Mouse (Mus musculus) liver, embryonic 13.5 days (tissue): Measurements from ENCODE around the gene Hspbap1. TPM values are rescaled to one million over a fixed set of nuclear protein-coding genes. Genes with fewer than 3 reads are reported as not detected.

Experiments used
- ATAC-seq: fragments of 200-750 bp; cut with Nextera tagmentation; 2 replicates; pipeline ENCODE4 v1.8.0; 2017; ENCODE audit warnings: low read depth, mild to moderate bottlenecking, moderate number of reproducible peaks, moderate library complexity
- DNase-seq: peaks from one replicate; pipeline ENCODE4 v3.0.0; 2022
- H3K27ac ChIP-seq: fragments of 300-500 bp; sonication (generic); 2 replicates; pipeline ENCODE4 v1.5.1; 2015; ENCODE audit warnings: moderate library complexity, mild to moderate bottlenecking, inconsistent platforms
- H3K27me3 ChIP-seq: fragments of 300-500 bp; sonication (generic); 2 replicates; pipeline ENCODE4 v1.6.1; 2015; ENCODE audit warnings: mild to moderate bottlenecking, inconsistent platforms
- H3K36me3 ChIP-seq: fragments of 300-500 bp; sonication (generic); 2 replicates; pipeline ENCODE4 v1.6.1; 2015; ENCODE audit warnings: mild to moderate bottlenecking, inconsistent platforms
- H3K4me1 ChIP-seq: fragments of 300-500 bp; sonication (generic); replicated peaks from 2 replicates; pipeline ENCODE4 v1.6.1; 2015; ENCODE audit warnings: inconsistent platforms
- H3K4me2 ChIP-seq: fragments of 300-500 bp; sonication (generic); 2 replicates; pipeline ENCODE4 v1.6.1; 2015; ENCODE audit warnings: inconsistent platforms, mild to moderate bottlenecking, moderate library complexity
- H3K4me3 ChIP-seq: fragments of 300-500 bp; sonication (generic); replicated peaks from 2 replicates; pipeline ENCODE4 v1.5.1; 2015; ENCODE audit warnings: mild to moderate bottlenecking, inconsistent platforms
- H3K9ac ChIP-seq: fragments of 300-500 bp; sonication (generic); 2 replicates; pipeline ENCODE4 v1.6.1; 2015; ENCODE audit warnings: mild to moderate bottlenecking, inconsistent platforms
- H3K9me3 ChIP-seq: fragments of 300-500 bp; sonication (generic); replicated peaks from 2 replicates; pipeline ENCODE4 v1.6.1; 2016; ENCODE audit warnings: inconsistent platforms
- WGBS: fragments of 180-500 bp; shearing (Covaris S2); methylation state at CpG from one replicate; pipeline ENCODE4 v1.1.7; 2015; ENCODE audit not compliant: insufficient replicate concordance; 5-methylcytosine and 5-hydroxymethylcytosine counted together
- polyA plus RNA-seq: library from polyadenylated mRNA; unstranded; fragments of >200 nt; fragmentation: Nextera tagmentation; extraction: Ambion mirVana; gene quantifications from 2 replicates; pipeline ENCODE4 v1.2.1, GENCODE M21; 2015

Gene Hspbap1
- polyA plus RNA-seq, 1 experiment from 2014 or later, result 20.2 TPM

DNA sequence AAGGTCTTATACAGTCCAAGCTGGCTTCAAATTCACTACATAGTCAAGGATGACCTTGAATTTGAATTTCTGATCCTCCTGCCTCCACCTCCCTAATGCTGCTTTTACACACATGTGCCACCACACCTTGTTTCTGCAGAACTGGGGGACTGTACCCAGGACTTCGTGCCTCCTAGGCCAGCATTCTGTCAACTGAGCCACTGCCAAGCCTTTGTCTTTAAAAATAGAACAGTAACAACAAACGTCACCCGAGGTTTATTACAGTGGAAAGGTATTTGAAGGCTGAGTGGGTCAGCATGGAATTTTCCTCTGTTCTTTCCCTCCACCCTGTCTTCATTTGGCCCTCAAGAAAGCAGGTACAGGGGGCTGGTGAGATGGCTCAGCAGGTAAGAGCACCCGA, 85.7 kb downstream of the Hspbap1 start:
- DNase-seq (no peak), ATAC-seq (no peak)
- no peaks in the 10 kb centered on the region for H3K36me3 ChIP-seq
- no peaks in the 10 kb centered on the region for H3K27me3 ChIP-seq
- H3K4me3 ChIP-seq, result no peak overlapping the region
- no peak overlapping the region for H3K27ac ChIP-seq
- 75% methylated on average over 4 of the region's 4 CpGs for WGBS
- no peak overlapping the region for H3K9ac ChIP-seq
- H3K4me1 ChIP-seq, result peaks cover 30% of the 10 kb centered on the region
- H3K4me2 ChIP-seq, result no peak overlapping the region
- H3K9me3 ChIP-seq, result no peaks in the 10 kb centered on the region

DNA sequence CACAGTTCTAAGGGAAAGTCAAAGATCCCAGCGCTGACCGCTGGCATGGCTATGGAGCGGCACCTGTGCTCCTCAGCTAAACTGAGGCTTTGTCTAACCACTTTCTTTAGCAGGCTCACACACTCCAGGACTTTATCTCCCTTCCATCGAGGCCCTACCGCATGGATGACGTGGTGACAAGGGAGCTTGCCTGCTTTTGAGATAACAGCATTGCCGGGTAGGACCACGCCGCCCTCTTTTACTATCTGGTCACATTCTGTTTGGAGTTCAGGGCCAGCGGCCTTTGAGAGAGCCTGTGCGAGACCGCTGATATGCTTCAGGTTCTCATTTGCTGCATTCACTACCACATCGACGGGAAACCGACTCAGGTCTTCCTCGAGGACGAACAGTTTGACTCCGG, 86.6 kb downstream of the Hspbap1 start:
- Histone ChIP-seq H3K4me3 (peak overlapping the region; percentile 4), H3K4me1 (peaks cover 30% of the 10 kb centered on the region), H3K36me3 (0 out of 2 replicates have a peak, but pooled peaks cover 2% of the 10 kb centered on the region), H3K27ac (peak overlapping the region; percentile 72), H3K4me2 (peak overlapping the region; percentile 55), H3K27me3 (no peaks in the 10 kb centered on the region), H3K9me3 (no peaks in the 10 kb centered on the region), H3K9ac (peak overlapping the region; percentile 55; the same call in 1 of the 2 replicates)
- 26% methylated on average over 18 of the region's 18 CpGs for WGBS
- DNase-seq (peak; percentile 79), ATAC-seq (peak; percentile 99)

DNA sequence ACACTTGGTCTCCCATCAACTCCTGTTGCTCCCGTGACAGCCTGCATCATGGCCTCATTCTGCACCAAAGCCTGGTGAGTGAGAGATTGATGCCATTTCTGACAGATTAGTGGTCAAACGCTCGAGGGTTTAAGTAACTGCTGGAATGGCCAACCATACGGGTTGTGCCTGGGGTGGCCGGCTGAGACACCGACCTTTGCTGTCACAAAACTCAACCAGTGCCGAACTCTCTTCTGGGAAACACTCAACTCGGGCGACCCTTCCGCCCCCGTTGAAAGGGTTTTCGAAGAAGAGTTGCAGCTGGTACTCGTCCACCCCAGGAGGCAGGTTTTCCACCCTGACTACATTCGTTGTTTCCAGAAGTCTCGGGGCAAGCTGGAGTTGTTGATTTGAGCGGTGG, 90.1 kb downstream of the Hspbap1 start:
- Histone ChIP-seq H3K4me3 (no peak overlapping the region), H3K9me3 (no peaks in the 10 kb centered on the region), H3K4me1 (peaks cover 30% of the 10 kb centered on the region), H3K27me3 (0 out of 2 replicates have a peak, but pooled peaks cover 3% of the 10 kb centered on the region), H3K4me2 (no peak overlapping the region), H3K9ac (no peak overlapping the region), H3K27ac (no peak overlapping the region), H3K36me3 (0 out of 2 replicates have a peak, but pooled peaks cover 3% of the 10 kb centered on the region)
- DNase-seq, result no peak
- ATAC-seq, result no peak
- 74% methylated on average over 16 of the region's 16 CpGs for WGBS

DNA sequence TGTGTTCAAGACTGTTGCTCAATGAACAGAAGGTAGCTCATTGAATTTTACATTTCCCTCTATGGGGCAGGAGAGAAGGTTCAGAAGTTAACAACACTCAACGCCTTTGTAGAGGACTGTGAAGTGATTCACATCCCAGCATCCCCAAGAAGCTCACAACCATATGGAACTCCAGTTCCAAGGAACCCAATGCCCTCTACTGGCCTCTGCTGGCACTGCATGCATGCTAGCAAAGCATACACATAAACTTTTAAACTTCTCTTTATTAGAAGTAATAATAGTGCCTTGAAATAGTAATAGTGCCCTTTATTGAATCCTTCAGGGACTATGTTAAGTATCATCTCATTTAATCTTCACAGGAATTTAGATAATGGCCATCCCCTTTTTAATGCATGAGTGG, 91.9 kb downstream of the Hspbap1 start:
- WGBS, result 85% methylated on average over 1 of the region's 1 CpGs
- H3K4me3 ChIP-seq, result no peak overlapping the region
- H3K36me3 ChIP-seq, result 0 out of 2 replicates have a peak, but pooled peaks cover 3% of the 10 kb centered on the region
- H3K9ac ChIP-seq, result no peak overlapping the region
- H3K27me3 ChIP-seq, result 0 out of 2 replicates have a peak, but pooled peaks cover 3% of the 10 kb centered on the region
- DNase-seq (no peak), ATAC-seq (no peak)
- peaks cover 21% of the 10 kb centered on the region for H3K4me1 ChIP-seq
- no peaks in the 10 kb centered on the region for H3K9me3 ChIP-seq
- no peak overlapping the region for H3K27ac ChIP-seq
- no peak overlapping the region for H3K4me2 ChIP-seq

DNA sequence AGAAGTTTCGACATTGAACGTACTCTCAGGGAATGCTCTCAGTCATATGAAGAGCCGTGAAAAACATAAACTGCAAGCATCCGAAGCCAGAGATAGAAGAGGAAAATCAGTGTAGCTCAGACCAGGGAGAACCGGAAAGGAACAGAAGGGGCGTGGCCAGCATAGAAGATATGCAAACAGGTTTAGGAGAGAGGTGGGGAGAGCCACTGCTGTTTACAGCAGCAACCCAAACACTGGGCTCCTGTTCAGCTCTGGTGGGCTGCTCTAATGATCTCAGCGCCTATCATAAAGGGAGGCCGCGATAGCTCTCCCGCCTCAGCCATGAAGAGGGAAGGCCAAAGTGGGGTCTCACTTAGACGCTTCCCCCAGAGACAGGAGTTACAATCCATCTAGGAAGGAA, 97.6 kb downstream of the Hspbap1 start:
- Histone ChIP-seq H3K9ac (no peak overlapping the region), H3K4me3 (no peak overlapping the region), H3K4me1 (peaks cover 32% of the 10 kb centered on the region), H3K27ac (no peak overlapping the region), H3K27me3 (peaks cover 29% of the 10 kb centered on the region), H3K36me3 (no peaks in the 10 kb centered on the region), H3K9me3 (no peaks in the 10 kb centered on the region), H3K4me2 (no peak overlapping the region)
- 68% methylated on average over 11 of the region's 11 CpGs for WGBS
- no peak for ATAC-seq
- DNase-seq, result no peak

DNA sequence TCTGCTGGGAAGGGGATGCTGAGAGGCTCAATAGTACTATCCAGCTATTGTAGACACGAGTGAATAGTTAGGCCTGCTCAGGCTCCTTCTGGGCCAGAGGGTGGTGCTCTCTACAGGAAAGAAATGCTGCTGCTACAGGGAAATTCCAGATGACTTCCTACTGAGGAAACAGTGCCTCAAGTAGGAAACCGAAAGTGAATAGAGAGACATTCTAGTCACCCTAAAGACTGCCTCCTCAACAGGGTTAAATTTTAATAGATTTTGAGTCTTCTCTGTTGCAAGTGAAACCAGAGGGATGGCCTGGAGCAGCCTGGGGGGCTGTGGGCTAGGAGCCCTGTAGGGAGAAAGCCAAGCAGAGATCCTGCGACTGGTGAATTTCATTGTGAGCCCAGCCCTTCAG, 99.0 kb downstream of the Hspbap1 start:
- Histone ChIP-seq H3K9ac (no peak overlapping the region), H3K36me3 (no peaks in the 10 kb centered on the region), H3K4me3 (no peak overlapping the region), H3K4me2 (peak overlapping the region; percentile 40), H3K27ac (0 out of 2 replicates have a peak overlapping the region, but pooled peaks have one; percentile 6), H3K27me3 (peaks cover 33% of the 10 kb centered on the region), H3K4me1 (peaks cover 32% of the 10 kb centered on the region), H3K9me3 (no peaks in the 10 kb centered on the region)
- no peak for ATAC-seq
- no peak for DNase-seq
- 16% methylated on average over 3 of the region's 3 CpGs for WGBS

DNA sequence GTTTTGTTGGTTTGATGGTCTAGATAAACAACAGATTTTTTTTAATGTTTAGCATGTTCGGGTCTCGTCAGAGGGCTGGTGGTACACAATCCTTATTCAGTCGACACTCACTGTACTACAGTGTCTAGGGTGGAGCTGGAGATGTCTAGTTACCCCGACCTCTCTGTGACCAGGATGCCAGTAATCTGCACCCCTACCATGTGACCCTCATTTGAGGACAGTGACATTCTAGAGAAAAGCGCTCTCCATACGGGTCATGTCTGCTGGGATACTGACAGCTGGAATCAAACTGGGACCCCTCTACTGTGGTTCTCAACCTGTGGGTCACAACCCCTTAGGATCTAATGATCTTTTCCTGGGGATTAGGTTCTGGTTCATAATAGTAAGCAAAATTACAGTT, 99.5 kb downstream of the Hspbap1 start:
- Histone ChIP-seq H3K27ac (no peak overlapping the region), H3K9ac (no peak overlapping the region), H3K4me1 (peaks cover 32% of the 10 kb centered on the region), H3K27me3 (peaks cover 33% of the 10 kb centered on the region), H3K4me2 (peak overlapping the region; percentile 40), H3K9me3 (no peaks in the 10 kb centered on the region), H3K36me3 (no peaks in the 10 kb centered on the region), H3K4me3 (no peak overlapping the region; the same call in 1 of the 2 replicates)
- ATAC-seq, result no peak
- DNase-seq, result no peak
- 54% methylated on average over 6 of the region's 6 CpGs for WGBS

DNA sequence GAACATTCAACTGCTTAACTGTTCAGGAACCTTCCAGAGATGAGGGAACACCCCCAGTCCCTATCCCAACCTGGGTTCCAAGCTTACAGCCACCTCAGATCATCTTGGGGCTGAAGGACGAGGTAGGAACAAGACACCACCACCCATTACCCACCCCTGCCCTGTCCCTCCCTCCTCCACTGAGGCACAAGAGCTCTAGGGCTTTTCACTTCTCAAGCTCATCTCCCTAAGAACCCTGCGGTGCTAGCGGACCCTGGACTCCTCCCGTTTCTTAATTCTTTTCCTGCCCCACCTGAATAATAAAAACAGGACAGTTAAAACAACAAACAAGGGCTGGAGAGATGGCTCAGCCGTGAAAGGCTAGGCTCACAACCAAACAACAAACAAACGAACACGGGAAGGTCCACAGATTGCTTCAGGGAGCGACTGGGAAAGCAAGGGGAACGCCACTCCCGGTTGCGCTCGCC, 100.4 kb downstream of the Hspbap1 start:
- Histone ChIP-seq H3K4me1 (peaks cover 32% of the 10 kb centered on the region), H3K9me3 (no peaks in the 10 kb centered on the region), H3K27ac (peak overlapping the region; percentile 41; the same call in 1 of the 2 replicates), H3K9ac (peak overlapping the region; percentile 83), H3K4me2 (peak overlapping the region; percentile 87), H3K36me3 (no peaks in the 10 kb centered on the region), H3K27me3 (peaks cover 30% of the 10 kb centered on the region), H3K4me3 (peak overlapping the region; percentile 80)
- 3% methylated on average over 12 of the region's 12 CpGs for WGBS
- DNase-seq (no peak), ATAC-seq (no peak)

DNA sequence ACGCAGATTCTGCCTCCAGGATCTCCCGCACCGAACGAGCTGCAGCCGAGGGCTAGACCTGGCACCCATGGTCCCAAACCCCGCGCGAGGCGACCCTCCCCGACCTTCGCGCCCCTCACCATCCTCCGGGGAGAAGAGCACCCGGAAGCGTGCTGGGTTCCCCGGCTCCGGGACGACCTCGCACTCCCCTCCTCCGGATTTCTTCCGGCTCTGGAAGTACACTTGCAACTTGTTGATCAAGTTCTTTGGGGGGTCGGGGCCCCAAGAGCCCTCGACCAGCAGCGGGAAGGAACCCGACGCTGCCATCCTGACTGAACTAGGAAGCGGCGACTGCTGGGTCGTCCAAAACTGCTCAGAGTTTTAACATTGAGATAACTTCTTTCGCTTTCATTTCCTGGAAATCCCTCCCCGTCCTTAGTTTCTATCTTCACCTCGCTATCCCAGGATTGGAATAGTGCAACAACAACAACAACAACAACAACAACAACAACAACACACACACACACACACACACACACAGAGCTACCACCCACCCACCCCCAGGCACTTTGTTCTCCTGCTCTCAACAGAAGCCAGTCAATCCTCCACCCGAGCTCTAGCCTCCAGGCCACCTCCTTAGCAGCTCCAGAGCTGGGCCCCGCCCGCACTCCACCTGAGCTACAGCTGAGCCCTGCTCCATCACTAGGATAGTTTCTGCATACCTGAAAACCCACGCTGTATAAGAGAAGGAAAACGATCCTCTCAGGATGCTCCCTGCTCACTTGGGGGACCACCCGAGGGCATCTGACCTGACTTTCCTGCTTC, 101.1 kb downstream of the Hspbap1 start, which contains the start of gene Parp14:
TSS of gene Parp14 (minus strand) at position 497 of the 804 bp plus-strand sequence.
- Histone ChIP-seq H3K36me3 (no peaks in the 10 kb centered on the region), H3K4me3 (peak within 1 kb of the TSS; percentile 80), H3K9ac (peak within 1 kb of the TSS; percentile 83), H3K9me3 (no peaks in the 10 kb centered on the region), H3K27ac (peak within 1 kb of the TSS; percentile 41; the same call in 1 of the 2 replicates), H3K27me3 (peaks cover 30% of the 10 kb centered on the region), H3K4me2 (peak within 1 kb of the TSS; percentile 87), H3K4me1 (peaks cover 32% of the 10 kb centered on the region)
- DNase-seq, result peak; percentile 25
- peak; percentile 78 for ATAC-seq
- under 1% methylated on average over 38 of the region's 38 CpGs for WGBS

DNA sequence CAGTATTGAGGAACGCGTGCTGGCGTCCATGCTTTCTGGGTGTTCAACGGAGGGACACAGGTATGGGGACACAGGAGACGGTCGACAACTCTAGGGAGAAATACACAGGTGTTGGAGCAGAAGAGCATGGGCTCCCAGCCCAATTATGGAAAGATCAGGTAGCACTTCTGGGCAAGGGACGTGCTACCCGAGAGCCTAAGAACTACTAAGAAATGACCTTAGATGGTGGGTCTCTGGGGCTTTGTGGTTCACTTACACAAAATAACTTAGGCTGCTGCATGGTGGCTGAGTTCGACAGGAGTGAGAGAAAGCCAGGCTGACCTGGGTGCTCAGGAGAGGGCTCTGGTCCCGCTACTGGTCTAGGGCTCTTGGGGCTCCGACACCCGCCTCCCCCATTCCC, 101.7 kb downstream of the Hspbap1 start:
- Histone ChIP-seq H3K27ac (no peak overlapping the region), H3K4me1 (peaks cover 32% of the 10 kb centered on the region), H3K9me3 (no peaks in the 10 kb centered on the region), H3K4me3 (peak overlapping the region; percentile 80), H3K4me2 (peak overlapping the region; percentile 87), H3K9ac (peak overlapping the region; percentile 83), H3K36me3 (no peaks in the 10 kb centered on the region), H3K27me3 (peaks cover 30% of the 10 kb centered on the region)
- whole genome bisulfite sequencing, result 19% methylated on average over 12 of the region's 12 CpGs
- ATAC-seq (peak; percentile 27; the same call in 1 of the 2 replicates), DNase-seq (no peak)

DNA sequence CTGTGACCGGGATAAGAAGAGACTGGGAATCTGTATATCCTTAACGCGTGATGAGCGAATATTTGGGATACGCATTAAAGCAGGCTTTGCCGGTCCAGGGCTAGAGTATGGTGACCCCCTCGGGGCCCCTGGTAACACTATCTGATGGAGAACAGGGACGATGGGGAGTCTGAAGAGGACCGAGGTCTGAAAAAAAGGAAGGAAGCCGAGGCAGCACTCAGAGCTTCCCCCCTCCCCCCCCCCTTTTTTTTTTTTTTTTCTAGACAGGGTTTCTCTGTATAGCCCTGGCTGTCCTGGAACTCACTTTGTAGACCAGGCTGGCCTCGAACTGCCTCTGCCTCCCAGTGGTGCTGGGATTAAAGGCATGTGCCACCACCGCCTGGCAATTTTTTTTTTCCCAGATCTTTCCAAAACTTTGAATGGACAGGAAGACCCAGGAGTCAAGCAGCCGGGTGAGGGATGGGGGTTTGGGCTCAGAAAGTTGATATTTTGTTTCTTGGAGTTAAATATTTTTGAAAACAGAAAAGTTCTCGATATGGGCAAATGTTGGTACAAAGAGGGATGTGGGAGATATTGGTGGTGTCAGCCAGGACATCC, 102.3 kb downstream of the Hspbap1 start:
- Histone ChIP-seq H3K4me2 (peak overlapping the region; percentile 87), H3K9ac (peak overlapping the region; percentile 83; the same call in 1 of the 2 replicates), H3K36me3 (no peaks in the 10 kb centered on the region), H3K27ac (no peak overlapping the region), H3K27me3 (peaks cover 30% of the 10 kb centered on the region), H3K4me1 (peaks cover 32% of the 10 kb centered on the region), H3K4me3 (peak overlapping the region; percentile 80), H3K9me3 (no peaks in the 10 kb centered on the region)
- ATAC-seq (no peak), DNase-seq (no peak)
- 21% methylated on average over 14 of the region's 14 CpGs for WGBS
